Mouse (Mus musculus) limb, embryonic 11.5 days (tissue): ENCODE measurements around the gene Olfr482. TPM values are rescaled to one million over a fixed set of nuclear protein-coding genes. Genes with fewer than 3 reads are reported as not detected.

Experiments
- polyA plus RNA-seq: library from polyadenylated mRNA; unstranded; fragments of >200 nt; fragmentation: Nextera tagmentation; extraction: Ambion mirVana; gene quantifications from 2 replicates; pipeline ENCODE4 v1.2.1, GENCODE M21; 2014

Olfr482 gene
- polyA plus RNA-seq, 1 experiment from 2014 or later, result 0.07 TPM

Other genes with a start within 250 kb of the Olfr482 start
- gene Olfr472, start 199.7 kb downstream of the Olfr482 start, polyA plus RNA-seq, result not detected in 2 replicates
- gene Olfr473, start 167.1 kb downstream of the Olfr482 start, polyA plus RNA-seq, result not detected in 2 replicates
- gene Olfr474, start 142.9 kb downstream of the Olfr482 start, polyA plus RNA-seq, result not detected in 2 replicates
- not detected in 2 replicates for gene Olfr476, start 132.8 kb downstream of the Olfr482 start, polyA plus RNA-seq
- not detected in 2 replicates for gene Olfr477, start 110.9 kb downstream of the Olfr482 start, polyA plus RNA-seq
- not detected in 2 replicates for gene Olfr478, start 63.6 kb downstream of the Olfr482 start, polyA plus RNA-seq
- gene Olfr479, start 46.9 kb downstream of the Olfr482 start, polyA plus RNA-seq, result not detected in 2 replicates
- gene Olfr480, start 30.2 kb downstream of the Olfr482 start, polyA plus RNA-seq, result not detected in 2 replicates
- gene Olfr481, start 17.7 kb downstream of the Olfr482 start, polyA plus RNA-seq, result not detected in 2 replicates
- gene Olfr483, start 3.3 kb upstream of the Olfr482 start, polyA plus RNA-seq, result not detected in 2 replicates
- not detected in 2 replicates for gene Olfr484, start 29.9 kb upstream of the Olfr482 start, polyA plus RNA-seq
- gene Olfr485, start 62.3 kb upstream of the Olfr482 start, polyA plus RNA-seq, result not detected in 2 replicates
- gene Olfr486, start 75.2 kb upstream of the Olfr482 start, polyA plus RNA-seq, result not detected in 2 replicates
- not detected in 2 replicates for gene Olfr487, start 117.0 kb upstream of the Olfr482 start, polyA plus RNA-seq
- gene Olfr488, start 160.8 kb upstream of the Olfr482 start, polyA plus RNA-seq, result not detected in 2 replicates
- not detected in 2 replicates for gene Olfr490, start 191.3 kb upstream of the Olfr482 start, polyA plus RNA-seq
- not detected in 2 replicates for gene Olfr491, start 215.9 kb upstream of the Olfr482 start, polyA plus RNA-seq
- not detected in 2 replicates for gene Olfr492, start 226.1 kb upstream of the Olfr482 start, polyA plus RNA-seq
- gene Olfr493, start 249.4 kb upstream of the Olfr482 start, polyA plus RNA-seq, result not detected in 2 replicates